ENCODE assay signal across 8 mouse cellular contexts in the genomic region with DNA sequence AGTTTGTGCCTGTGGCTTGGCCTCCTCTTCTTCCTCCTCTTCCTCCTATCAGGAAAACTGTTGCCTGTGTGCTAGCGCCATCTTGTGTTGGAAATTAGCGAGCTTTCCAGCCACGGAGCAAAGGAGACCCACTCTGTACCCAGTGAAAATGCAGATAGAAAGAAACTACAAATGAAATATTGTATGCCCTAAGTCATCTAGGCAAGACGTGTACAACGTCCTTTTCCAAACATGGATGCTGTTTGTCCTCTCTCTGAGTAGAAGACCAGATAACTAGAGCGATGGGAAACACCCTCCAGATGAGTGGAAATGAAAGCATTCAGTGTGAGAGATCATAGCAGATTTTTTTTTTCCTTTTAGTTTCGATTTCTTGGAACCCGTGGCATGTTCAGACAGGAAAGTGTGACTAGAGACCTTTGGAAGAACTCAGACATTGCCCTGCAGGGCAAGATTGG. TPM values are rescaled to one million over a fixed set of nuclear protein-coding genes. Genes with fewer than 3 reads are reported as not detected.
A peak's percentile ranks its signal among the peaks of the same experiment; 100 is the strongest.
DNase-seq lines count a peak whose midpoint lies in the region; ATAC-seq lines count a peak whose summit lies in the region.

Gene Parp11 (plus strand): TSS at position 405 of the 455 bp plus-strand sequence.

- no peaks in the 10 kb centered on the region for H3K9me3 ChIP-seq in hindbrain, embryonic 16.5 days (ENCODE audit: control insufficient read depth, low read length)

- 17% methylated on average over 8 of the region's 8 CpGs for WGBS in hindbrain, embryonic 16.5 days
- 0% methylated on average over 8 of the region's 8 CpGs for WGBS in macrophage (ENCODE audit: missing documents)

- peak; percentile 45; the same call in 1 of the 2 replicates for ATAC-seq in hindbrain, embryonic 16.5 days

- no peaks in the 10 kb centered on the region for H3K36me3 ChIP-seq in hindbrain, embryonic 16.5 days (ENCODE audit: control insufficient read depth, insufficient read depth, low read length)
- peaks cover 22% of the 10 kb centered on the region; the same call in 1 of the 2 replicates for H3K36me3 ChIP-seq in macrophage (ENCODE audit: inconsistent target)

- H3K27ac ChIP-seq in hindbrain, embryonic 16.5 days (ENCODE audit: low read depth, low read length) = no peak within 1 kb of the TSS
- peak within 1 kb of the TSS; percentile 50 for H3K27ac ChIP-seq in macrophage

- H3K27me3 ChIP-seq in hindbrain, embryonic 16.5 days (replicated peaks; ENCODE audit: control insufficient read depth, insufficient read depth, low read length) = no peaks in the 10 kb centered on the region

- DNase-seq in R1 (ENCODE audit: low read depth, low spot score) = peak; percentile 39
- DNase-seq in cerebellum, postnatal 14 days = peak; percentile 80 to 81
- DNase-seq in frontal cortex, postnatal 36 days (ENCODE audit: low spot score in 2 of 2) = peak; percentile 81 to 83
- peak; percentile 78 to 81 for DNase-seq in left cerebral cortex, adult 18-20 months (ENCODE audit: low spot score in 2 of 2)
- peak; percentile 70 for DNase-seq in right cerebral cortex, adult 18-20 months
- peak; percentile 22 for DNase-seq in yolk sac, embryonic 10.5 days (ENCODE audit: low spot score)

- no peak within 1 kb of the TSS for H3K4me3 ChIP-seq in hindbrain, embryonic 16.5 days (ENCODE audit: low read length)
- H3K4me3 ChIP-seq in macrophage (ENCODE audit: inconsistent target) = peak within 1 kb of the TSS; percentile 44

- peaks cover 47% of the 10 kb centered on the region for H3K79me2 ChIP-seq in macrophage (ENCODE audit: inconsistent target)

- no peak within 1 kb of the TSS for H3K4me2 ChIP-seq in hindbrain, embryonic 16.5 days (ENCODE audit: low read length)

- H3K9ac ChIP-seq in hindbrain, embryonic 16.5 days (ENCODE audit: low read depth, low read length) = no peak within 1 kb of the TSS

- H3K4me1 ChIP-seq in hindbrain, embryonic 16.5 days (ENCODE audit: control insufficient read depth, insufficient read depth, low read depth, low read length) = peaks cover 3% of the 10 kb centered on the region; the same call in 1 of the 2 replicates

RNA-seq across cellular contexts. Expression of gene Parp11, which starts in this region (rescaled TPM):
- polyA plus RNA-seq in hindbrain, embryonic 16.5 days (2015; fragmentation: Nextera tagmentation; extraction: Ambion mirVana) = 69.2 and 80.6 TPM in 2 replicates
- 10 to 100 TPM; 35.6 to 36.7 TPM for total RNA-seq in left cerebral cortex, adult 18-20 months (2021)
- total RNA-seq in macrophage (2018; cell fraction: chromatin; rRNA removed) = 100 to 1,000 TPM in 17 of 26 experiments, 10 to 100 TPM in 9; 39.8 to 421 (median 184) TPM
- total RNA-seq in macrophage (2018; cell fraction: cytosol; rRNA removed) = 100 to 1,000 TPM in 10 of 26 experiments, 10 to 100 TPM in 16; 16.5 to 137 (median 51.7) TPM
- total RNA-seq in macrophage (2018; cell fraction: nucleus; rRNA removed) = 100 to 1,000 TPM in 17 of 26 experiments, 10 to 100 TPM in 9; 38.3 to 372 (median 132) TPM
- polyA plus RNA-seq in macrophage (2018) = 18.8 to 43.8 TPM (median 22.2 TPM) in 3 replicates

Comparison
In these comparisons a context has a peak if more than half of its experiments do, and no peak if none do; other contexts are left out.
1. DNase-seq: peak in every context shown above with its lines; median percentile 82 in frontal cortex, postnatal 36 days; 80 in cerebellum, postnatal 14 days; 80 in left cerebral cortex, adult 18-20 months; 70 in right cerebral cortex, adult 18-20 months; 39 in R1; 22 in yolk sac, embryonic 10.5 days.